Mouse (Mus musculus): ENCODE measurements at regions not wholly inside any gene's neighbourhood (a gene's known extent, or its start where the extent isn't known, plus 50 kb on each side); places are given as distances from the start of the nearest gene placed in this dataset.

DNA sequence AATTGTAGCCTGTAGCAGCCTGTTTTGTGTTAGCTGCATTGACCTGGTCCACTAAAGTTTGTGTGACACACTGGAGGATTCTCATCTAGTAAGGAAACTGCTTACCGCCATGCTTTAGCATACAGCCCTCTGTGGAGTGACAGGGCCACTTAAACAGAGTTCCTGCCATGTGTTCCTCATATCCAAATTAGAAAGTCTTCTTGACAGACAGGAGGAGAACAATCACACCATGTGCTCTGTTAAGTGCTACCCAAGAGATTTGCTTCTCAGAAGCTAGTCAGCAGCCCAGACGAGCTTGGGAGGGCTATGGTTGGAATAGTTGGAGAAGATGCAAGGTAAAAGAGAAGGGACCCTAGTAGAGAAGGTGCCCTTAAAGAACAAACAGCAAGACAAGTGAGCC lies 369.6 kb downstream of the Fgf9 start:
- Histone ChIP-seq H3K27ac (no peak overlapping the region), H3K4me2 (replicated peaks) (no peak overlapping the region), H3K9me3 (no peaks in the 10 kb centered on the region), H3K4me3 (no peak overlapping the region), H3K4me1 (no peaks in the 10 kb centered on the region), H3K9ac (no peak overlapping the region), H3K36me3 (no peaks in the 10 kb centered on the region), H3K27me3 (replicated peaks) (no peaks in the 10 kb centered on the region)
- no peak for ATAC-seq (ENCODE audit: low FRiP score, low read depth)
- WGBS = 86% methylated on average over 2 of the region's 2 CpGs

GRCm38 (mm10) chr14:58436096-58436495 lies 365.7 kb downstream of the Fgf9 start:
- H3K27ac ChIP-seq = no peak overlapping the region
- no peak for ATAC-seq (ENCODE audit: low FRiP score, low read depth)
- no peak overlapping the region for H3K9ac ChIP-seq
- 86% methylated on average over 3 of the region's 3 CpGs for WGBS
- H3K9me3 ChIP-seq = no peaks in the 10 kb centered on the region
- H3K4me1 ChIP-seq = no peaks in the 10 kb centered on the region
- no peak overlapping the region for H3K4me3 ChIP-seq
- H3K27me3 ChIP-seq (replicated peaks) = no peaks in the 10 kb centered on the region
- no peak overlapping the region for H3K4me2 ChIP-seq (replicated peaks)
- no peaks in the 10 kb centered on the region for H3K36me3 ChIP-seq

- no peaks in the 10 kb centered on the region for H3K36me3 ChIP-seq
- H3K4me2 ChIP-seq (replicated peaks) = no peak overlapping the region
- H3K4me3 ChIP-seq = no peak overlapping the region
- H3K4me1 ChIP-seq = no peaks in the 10 kb centered on the region
- no peak overlapping the region for H3K27ac ChIP-seq
- 76% methylated on average over 6 of the region's 6 CpGs for WGBS
- ATAC-seq (ENCODE audit: low FRiP score, low read depth) = no peak
- no peaks in the 10 kb centered on the region for H3K9me3 ChIP-seq
- no peaks in the 10 kb centered on the region for H3K27me3 ChIP-seq (replicated peaks)
- H3K9ac ChIP-seq = no peak overlapping the region
These were observed 356.1 kb downstream of the Fgf9 start for GRCm38 (mm10) chr14:58426472-58426871.

GRCm38 (mm10) chr14:58421904-58422303 lies 351.6 kb downstream of the Fgf9 start:
- H3K36me3 ChIP-seq = no peaks in the 10 kb centered on the region
- no peak overlapping the region for H3K9ac ChIP-seq
- 18% methylated on average over 5 of the region's 5 CpGs for WGBS
- H3K4me1 ChIP-seq = no peaks in the 10 kb centered on the region
- no peaks in the 10 kb centered on the region for H3K9me3 ChIP-seq
- H3K27me3 ChIP-seq (replicated peaks) = no peaks in the 10 kb centered on the region
- H3K4me3 ChIP-seq = no peak overlapping the region
- ATAC-seq (ENCODE audit: low FRiP score, low read depth) = no peak
- no peak overlapping the region for H3K4me2 ChIP-seq (replicated peaks)
- H3K27ac ChIP-seq = no peak overlapping the region

- H3K4me3 ChIP-seq = no peak overlapping the region
- H3K27me3 ChIP-seq (replicated peaks) = no peaks in the 10 kb centered on the region
- WGBS = 40% methylated on average over 1 of the region's 1 CpGs
- no peak overlapping the region for H3K9ac ChIP-seq
- no peaks in the 10 kb centered on the region for H3K4me1 ChIP-seq
- H3K4me2 ChIP-seq (replicated peaks) = no peak overlapping the region
- H3K36me3 ChIP-seq = no peaks in the 10 kb centered on the region
- no peak for ATAC-seq (ENCODE audit: low FRiP score, low read depth)
- no peak overlapping the region for H3K27ac ChIP-seq
- no peaks in the 10 kb centered on the region for H3K9me3 ChIP-seq
These were observed 347.2 kb downstream of the Fgf9 start for GRCm38 (mm10) chr14:58417545-58417944.

DNA sequence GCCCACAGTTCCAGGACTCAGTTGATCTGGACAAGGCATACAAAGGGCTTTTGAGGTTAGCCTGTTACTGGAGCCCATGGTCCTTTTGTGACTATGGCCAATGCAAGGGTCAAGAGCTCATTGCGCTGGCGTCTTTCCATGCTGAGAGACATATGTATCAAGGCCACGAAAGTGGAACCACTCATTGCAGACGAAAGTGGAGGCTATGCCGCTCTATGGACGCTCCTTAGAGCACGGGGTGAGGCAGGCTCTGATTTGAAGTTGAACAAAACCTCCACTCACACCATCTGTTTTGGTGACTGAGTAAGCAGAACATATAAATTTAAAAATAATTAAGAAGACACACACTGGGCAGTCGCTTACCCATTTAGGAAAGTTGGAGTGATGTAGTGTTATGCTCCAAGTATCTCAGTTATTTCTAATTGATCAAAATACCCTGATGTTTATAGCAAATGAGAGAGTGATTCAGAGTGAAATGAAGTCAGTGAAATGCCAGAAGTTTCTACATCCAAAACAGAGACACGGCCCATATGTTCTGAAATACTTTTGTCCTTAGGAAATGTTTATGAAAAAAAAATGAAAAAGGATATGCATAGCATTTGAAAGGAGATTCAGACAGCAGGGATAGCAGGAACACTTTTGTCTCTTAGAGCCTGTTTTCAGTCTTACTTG lies 321.8 kb downstream of the Fgf9 start:
- Histone ChIP-seq H3K27ac (no peak overlapping the region), H3K4me1 (no peaks in the 10 kb centered on the region), H3K36me3 (no peaks in the 10 kb centered on the region), H3K4me3 (no peak overlapping the region), H3K9ac (no peak overlapping the region), H3K27me3 (replicated peaks) (no peaks in the 10 kb centered on the region), H3K9me3 (no peaks in the 10 kb centered on the region), H3K4me2 (replicated peaks) (no peak overlapping the region)
- ATAC-seq (ENCODE audit: low FRiP score, low read depth) = no peak
- 93% methylated on average over 9 of the region's 9 CpGs for WGBS

DNA sequence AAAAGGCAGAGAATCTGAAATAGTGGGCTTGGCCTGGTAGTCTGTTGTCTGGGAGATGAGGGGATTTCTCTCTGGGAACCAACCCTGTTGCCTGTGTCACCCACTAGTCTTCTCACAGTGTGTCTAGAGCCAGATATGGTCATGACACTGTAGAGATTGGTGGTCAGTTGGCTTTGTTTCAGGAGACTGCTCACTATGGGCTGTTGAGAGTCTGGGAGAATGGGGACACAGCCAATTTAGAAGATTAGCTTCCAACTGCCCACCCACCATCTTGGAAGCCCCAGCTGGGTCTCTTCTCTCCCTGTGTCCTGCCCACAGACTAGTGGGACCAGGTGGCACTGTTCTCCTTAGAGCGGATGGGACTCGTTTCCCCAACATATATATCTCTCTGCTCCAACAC lies 320.4 kb downstream of the Fgf9 start:
- Histone ChIP-seq H3K9ac (no peak overlapping the region), H3K4me3 (no peak overlapping the region), H3K4me2 (replicated peaks) (no peak overlapping the region), H3K4me1 (no peaks in the 10 kb centered on the region), H3K9me3 (no peaks in the 10 kb centered on the region), H3K27ac (no peak overlapping the region), H3K36me3 (no peaks in the 10 kb centered on the region), H3K27me3 (replicated peaks) (no peaks in the 10 kb centered on the region)
- 90% methylated on average over 2 of the region's 2 CpGs for WGBS
- ATAC-seq (ENCODE audit: low FRiP score, low read depth) = no peak

DNA sequence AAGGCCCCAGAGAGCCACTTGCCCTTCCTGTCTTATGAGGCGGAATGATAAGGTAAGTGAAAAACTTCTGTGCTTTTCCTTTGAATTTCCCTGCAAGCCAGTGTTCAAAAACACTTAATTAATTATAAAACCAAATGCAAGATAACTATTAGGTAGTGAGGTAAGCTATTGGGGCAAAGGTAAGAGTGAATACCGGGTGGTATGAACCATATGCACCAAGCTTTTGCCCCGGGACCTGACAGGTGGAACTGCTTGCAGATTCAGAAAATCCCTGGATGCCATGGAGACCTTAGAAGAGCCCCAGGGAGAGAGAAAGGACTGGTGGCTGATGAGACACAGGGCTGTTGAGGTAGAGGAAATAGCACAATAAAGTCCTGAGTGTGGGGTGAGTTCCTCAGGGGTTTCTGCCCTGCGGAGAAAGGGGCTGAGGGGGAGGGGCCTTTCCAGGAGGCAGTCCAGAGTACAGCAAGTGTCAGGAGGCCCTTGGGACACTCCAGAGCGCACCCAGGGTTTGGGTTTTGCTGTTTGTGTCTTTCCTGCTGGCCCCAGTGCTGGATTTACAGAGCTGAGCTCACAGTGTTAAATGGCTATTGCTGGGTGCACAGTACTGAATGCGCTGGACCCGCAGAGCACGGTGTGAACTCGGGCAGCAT lies 317.1 kb downstream of the Fgf9 start:
- WGBS = 68% methylated on average over 9 of the region's 9 CpGs
- no peaks in the 10 kb centered on the region for H3K27me3 ChIP-seq (replicated peaks)
- no peak overlapping the region for H3K4me3 ChIP-seq
- H3K9ac ChIP-seq = no peak overlapping the region
- no peak for ATAC-seq (ENCODE audit: low FRiP score, low read depth)
- no peaks in the 10 kb centered on the region for H3K9me3 ChIP-seq
- no peak overlapping the region for H3K4me2 ChIP-seq (replicated peaks)
- no peaks in the 10 kb centered on the region for H3K4me1 ChIP-seq
- H3K27ac ChIP-seq = no peak overlapping the region
- no peaks in the 10 kb centered on the region for H3K36me3 ChIP-seq

DNA sequence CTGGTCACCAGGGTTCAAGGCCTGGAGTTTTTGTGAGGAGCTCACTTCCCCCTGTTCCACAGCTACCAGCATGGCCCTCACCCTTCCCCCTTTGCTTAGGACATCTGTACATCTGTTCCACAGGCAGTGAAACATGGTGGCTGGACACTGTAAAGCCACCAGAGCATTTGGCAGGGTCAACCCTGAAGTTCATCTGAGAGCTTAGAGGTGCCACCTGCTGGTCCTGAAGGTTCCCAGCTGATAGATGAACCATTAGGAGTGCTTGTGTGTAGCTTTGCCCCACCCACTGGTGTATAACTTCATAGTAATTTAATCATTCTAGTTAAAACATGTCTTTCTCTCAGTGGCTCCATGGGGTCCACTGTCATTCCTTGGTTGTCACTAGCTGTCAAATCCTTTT lies 304.7 kb downstream of the Fgf9 start:
- no peak for ATAC-seq (ENCODE audit: low FRiP score, low read depth)
- Histone ChIP-seq H3K9ac (no peak overlapping the region), H3K27ac (no peak overlapping the region), H3K4me3 (no peak overlapping the region), H3K4me2 (replicated peaks) (no peak overlapping the region), H3K27me3 (replicated peaks) (no peaks in the 10 kb centered on the region), H3K36me3 (no peaks in the 10 kb centered on the region), H3K4me1 (no peaks in the 10 kb centered on the region), H3K9me3 (no peaks in the 10 kb centered on the region)

GRCm38 (mm10) chr14:58356824-58357223 lies 286.5 kb downstream of the Fgf9 start:
- no peak for ATAC-seq (ENCODE audit: low FRiP score, low read depth)
- H3K36me3 ChIP-seq = no peaks in the 10 kb centered on the region
- no peak overlapping the region for H3K4me2 ChIP-seq (replicated peaks)
- no peak overlapping the region for H3K27ac ChIP-seq
- no peak overlapping the region for H3K4me3 ChIP-seq
- no peaks in the 10 kb centered on the region for H3K9me3 ChIP-seq
- H3K27me3 ChIP-seq (replicated peaks) = no peaks in the 10 kb centered on the region
- no peaks in the 10 kb centered on the region for H3K4me1 ChIP-seq
- 88% methylated on average over 2 of the region's 2 CpGs for WGBS
- no peak overlapping the region for H3K9ac ChIP-seq

DNA sequence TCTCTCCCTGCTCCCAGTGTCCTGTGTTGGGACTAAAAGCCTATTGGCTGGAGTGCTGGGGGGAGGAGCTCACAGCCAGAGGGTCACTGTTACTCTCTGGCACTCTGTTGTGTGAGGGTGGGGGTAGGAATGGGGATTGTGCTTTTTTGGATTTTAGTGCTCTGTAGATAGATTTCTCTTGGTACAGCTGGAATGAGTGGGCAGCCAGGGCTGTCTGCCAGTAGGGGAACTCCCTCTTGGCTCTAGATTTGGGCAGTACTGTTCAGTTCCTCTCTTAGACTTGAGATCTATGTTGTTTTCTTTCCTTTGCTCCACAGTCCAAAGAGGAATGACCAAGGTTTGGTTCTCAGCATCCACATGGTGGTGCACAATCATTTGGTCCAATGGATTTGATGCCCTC lies 282.6 kb downstream of the Fgf9 start:
- Histone ChIP-seq H3K36me3 (no peaks in the 10 kb centered on the region), H3K4me3 (no peak overlapping the region), H3K27me3 (replicated peaks) (no peaks in the 10 kb centered on the region), H3K9ac (no peak overlapping the region), H3K27ac (no peak overlapping the region), H3K4me1 (no peaks in the 10 kb centered on the region), H3K9me3 (no peaks in the 10 kb centered on the region), H3K4me2 (replicated peaks) (no peak overlapping the region)
- ATAC-seq (ENCODE audit: low FRiP score, low read depth) = no peak

DNA sequence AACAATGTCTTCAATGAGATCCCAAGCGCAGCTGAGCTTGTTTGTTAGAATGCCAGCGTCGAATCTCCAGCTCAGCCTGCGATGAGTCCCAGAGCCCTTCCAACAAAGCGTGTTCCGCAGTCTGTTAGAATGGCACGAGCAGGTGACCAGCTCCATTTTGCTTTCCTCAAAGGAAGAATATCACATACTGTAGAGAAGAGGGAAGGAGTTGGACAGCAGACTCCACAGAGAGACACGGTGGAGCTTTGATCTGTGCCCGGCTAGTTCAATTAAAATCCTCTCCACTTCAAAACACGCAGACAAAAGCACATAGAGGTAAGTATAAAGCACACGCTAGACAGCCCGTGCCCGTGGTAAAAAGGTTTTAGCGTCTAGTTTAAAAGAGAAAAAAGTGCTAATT lies 265.8 kb downstream of the Fgf9 start:
- Histone ChIP-seq H3K4me3 (no peak overlapping the region), H3K4me1 (no peaks in the 10 kb centered on the region), H3K4me2 (replicated peaks) (no peak overlapping the region), H3K9ac (no peak overlapping the region), H3K27me3 (replicated peaks) (no peaks in the 10 kb centered on the region), H3K36me3 (no peaks in the 10 kb centered on the region), H3K9me3 (no peaks in the 10 kb centered on the region), H3K27ac (no peak overlapping the region)
- no peak for ATAC-seq (ENCODE audit: low FRiP score, low read depth)
- WGBS = 86% methylated on average over 14 of the region's 14 CpGs

- H3K4me1 ChIP-seq = no peaks in the 10 kb centered on the region
- ATAC-seq (ENCODE audit: low FRiP score, low read depth) = no peak
- H3K9ac ChIP-seq = no peak overlapping the region
- no peak overlapping the region for H3K4me3 ChIP-seq
- H3K27me3 ChIP-seq (replicated peaks) = no peaks in the 10 kb centered on the region
- 85% methylated on average over 6 of the region's 6 CpGs for WGBS
- no peaks in the 10 kb centered on the region for H3K36me3 ChIP-seq
- no peak overlapping the region for H3K27ac ChIP-seq
- no peak overlapping the region for H3K4me2 ChIP-seq (replicated peaks)
- H3K9me3 ChIP-seq = no peaks in the 10 kb centered on the region
These were observed 252.8 kb downstream of the Fgf9 start for GRCm38 (mm10) chr14:58323164-58323563.
